Mouse (Mus musculus) thymus, postnatal 4 days (tissue): ENCODE measurements at regions not wholly inside any gene's neighbourhood (a gene's known extent, or its start where the extent isn't known, plus 50 kb on each side); places are given as distances from the start of the nearest gene placed in this dataset.

Experiments used
- DNase-seq: peaks from one replicate; pipeline ENCODE4 v3.0.0; 2021

DNA sequence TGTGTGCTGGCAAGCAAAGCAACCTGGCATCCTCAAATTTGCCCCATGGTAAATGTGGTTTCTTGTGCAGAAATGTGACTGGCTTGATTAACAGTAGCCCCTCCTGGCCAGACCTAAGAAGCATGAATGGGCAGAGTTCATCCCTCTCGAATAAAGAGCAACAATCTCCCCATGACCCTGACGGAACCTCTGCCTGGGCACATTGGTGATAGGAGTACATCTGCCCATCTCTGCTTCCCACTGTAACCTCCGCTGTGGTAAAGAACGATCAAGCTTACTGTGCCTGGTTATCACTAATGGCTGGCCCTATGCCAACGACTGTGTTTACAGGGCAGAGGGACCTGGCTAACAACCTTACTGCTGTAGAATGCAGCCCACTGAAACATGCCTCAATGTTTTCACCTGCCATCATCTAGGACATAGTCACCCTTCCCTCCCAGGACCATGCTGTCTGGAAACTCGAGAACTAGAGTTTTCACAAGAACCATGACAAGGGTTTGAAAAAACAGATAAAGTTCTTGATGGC is 69.6 kb upstream of the Tspan2 start:
- no peak for DNase-seq

- no peak for DNase-seq
Measured at GRCm38 (mm10) chr3:102667796-102668195, 66.5 kb upstream of the Tspan2 start.

DNA sequence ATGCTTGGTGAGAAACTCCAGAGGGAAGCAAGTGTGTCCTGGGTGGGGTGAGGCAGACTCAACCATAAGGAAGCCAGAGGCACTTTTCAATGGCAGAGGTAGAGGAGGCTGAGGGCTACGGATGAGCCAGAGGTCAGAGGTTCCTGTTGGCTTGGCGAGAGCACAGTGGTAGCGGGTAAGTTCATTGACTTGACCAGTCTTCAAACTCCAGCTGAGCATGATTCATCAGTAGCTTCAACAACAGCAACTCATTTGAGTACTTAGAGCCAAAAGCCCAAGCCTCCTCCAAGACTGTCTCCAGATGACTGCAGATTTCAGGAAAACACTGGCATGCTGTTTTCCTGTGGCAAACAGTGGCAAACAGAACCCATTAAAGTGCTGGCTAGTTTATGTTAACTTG is 65.8 kb upstream of the Tspan2 start:
- no peak for DNase-seq

DNA sequence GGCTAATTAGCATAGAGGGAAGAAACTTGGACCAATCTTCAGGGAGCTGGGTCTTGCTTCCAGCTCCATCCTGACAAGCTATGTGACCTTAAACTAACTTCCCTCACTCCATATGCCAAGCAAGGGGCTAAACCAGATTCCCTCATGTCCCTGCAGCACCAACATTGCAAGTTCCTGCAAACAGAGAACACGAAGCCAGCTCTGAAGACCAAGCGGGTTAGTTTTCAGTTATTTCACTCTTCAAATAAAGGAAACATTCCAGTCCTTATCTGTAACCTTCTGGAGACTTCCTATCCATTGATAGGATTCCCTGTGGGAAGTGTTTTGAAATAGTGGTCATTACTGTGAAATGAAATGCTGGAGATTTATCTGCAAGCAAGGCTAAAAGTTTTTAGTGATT is 64.4 kb upstream of the Tspan2 start:
- DNase-seq, result no peak

DNA sequence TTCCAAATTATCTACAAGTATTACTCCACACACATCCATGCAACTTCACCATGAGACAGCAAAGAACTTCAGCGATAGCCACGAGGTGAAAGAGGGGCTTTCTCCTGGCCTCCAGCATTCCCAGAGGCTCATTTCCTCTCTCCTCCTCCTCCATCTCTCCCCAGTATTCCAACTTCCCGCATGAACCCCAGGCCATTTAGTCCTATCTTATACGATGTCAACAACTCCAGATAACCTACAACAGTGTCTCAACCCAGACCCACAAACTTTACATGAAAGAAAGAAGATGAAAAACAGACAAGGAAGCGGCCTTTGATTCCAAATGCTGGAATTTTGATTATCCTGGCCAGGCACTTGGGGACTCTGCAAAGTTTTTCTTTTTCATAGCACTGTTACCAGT is 63.8 kb upstream of the Tspan2 start:
- no peak for DNase-seq

DNA sequence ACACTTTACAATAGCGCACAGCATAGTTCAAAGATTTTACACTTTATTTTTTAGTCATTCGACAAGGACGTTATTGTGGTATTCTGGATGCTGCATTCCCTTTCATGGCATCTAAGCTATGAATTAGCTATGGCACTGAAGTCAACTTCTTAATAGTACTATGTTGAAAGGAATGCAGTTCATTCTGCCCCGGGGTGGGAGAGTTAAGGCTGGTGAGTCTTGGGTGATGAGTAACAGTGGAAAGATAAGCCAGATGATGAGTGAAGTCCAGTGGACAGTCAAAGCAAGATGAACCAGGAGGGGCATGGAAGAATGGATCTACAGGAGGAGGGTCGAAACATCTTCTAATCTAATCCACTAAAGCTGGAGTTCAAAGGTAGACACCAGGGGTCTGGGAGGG is 63.4 kb upstream of the Tspan2 start:
- DNase-seq, result no peak

- DNase-seq, result no peak
Measured at GRCm38 (mm10) chr3:102673506-102673905, 60.8 kb upstream of the Tspan2 start.

- DNase-seq, result no peak
Measured at GRCm38 (mm10) chr3:102674068-102674467, 60.3 kb upstream of the Tspan2 start.

DNA sequence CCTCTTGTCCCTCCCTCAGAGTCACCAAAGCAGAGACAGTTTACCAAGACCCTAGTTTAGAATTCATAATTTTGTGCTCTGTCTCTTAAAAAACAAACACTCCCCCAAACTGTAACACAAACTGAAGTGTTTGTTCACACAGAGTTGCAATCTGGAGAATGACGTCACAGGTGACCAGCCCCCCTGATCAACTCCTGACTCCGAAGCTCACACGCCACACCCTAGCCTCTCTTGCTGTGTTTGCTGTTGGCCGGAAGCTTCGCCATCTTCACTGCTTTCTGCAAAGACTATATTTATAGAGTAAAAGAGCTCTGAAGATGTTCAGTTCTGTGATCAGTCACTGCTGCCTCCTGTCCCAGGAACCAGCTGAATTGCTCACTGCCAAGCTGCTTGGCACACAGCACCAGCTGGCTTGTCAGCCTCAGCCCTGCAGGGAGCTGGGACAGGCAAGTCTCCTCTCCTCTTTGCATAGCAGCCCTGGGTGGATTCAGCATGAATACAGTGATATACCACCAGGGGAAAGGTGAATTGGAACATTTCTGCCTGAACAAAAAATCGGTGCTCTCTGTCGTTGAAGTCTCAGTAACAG is 57.3 kb upstream of the Tspan2 start:
- DNase-seq, result no peak

- no peak for DNase-seq
Measured at GRCm38 (mm10) chr3:102678516-102678915, 55.8 kb upstream of the Tspan2 start.

DNA sequence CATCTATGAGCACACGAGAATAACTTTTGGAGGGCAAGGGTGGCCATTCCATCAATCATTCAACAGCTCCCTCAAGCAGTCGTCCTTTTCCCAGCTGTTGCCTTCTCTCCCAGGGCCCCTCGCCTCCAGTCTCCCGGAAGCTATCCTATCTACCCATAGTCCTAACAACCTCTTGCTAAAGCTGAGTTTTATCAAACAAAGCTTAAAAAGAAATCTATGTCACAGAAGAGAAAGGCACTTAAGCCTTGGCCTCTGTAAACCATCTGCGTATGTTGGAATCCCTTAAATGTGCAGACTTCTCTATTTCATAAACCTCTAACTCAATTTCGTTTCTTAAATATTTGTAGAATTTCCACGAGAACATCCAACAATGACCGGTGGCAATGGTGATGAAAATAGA is 51.9 kb upstream of the Tspan2 start:
- no peak for DNase-seq

DNA sequence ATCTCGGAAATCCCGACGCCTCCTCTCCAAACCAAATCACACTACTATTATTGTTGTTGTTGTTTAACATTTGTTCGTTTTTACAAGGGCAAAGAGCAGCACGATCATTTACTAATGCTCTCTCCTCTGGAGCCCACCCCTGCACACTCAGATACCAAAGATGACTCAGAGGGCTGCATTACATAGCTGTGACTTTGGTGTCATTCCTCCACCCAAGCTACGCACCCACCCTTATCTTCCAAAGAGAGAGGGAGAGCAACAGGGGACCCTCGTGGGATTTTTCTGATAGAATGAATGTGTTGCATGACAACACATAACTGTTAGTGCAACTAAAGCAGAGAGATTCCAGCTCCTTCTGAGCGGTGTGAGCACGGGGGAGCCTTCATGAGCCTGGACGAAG is 50.8 kb upstream of the Tspan2 start:
- DNase-seq, result no peak
